Mouse (Mus musculus) cortical plate, adult 2 months (tissue): ENCODE measurements around the gene Ubtd2. TPM values are rescaled to one million over a fixed set of nuclear protein-coding genes. Genes with fewer than 3 reads are reported as not detected.
A peak's percentile ranks its signal among the peaks of the same experiment; 100 is the strongest.

Experiments
- H3K27ac ChIP-seq: fragments of 200-500 bp; 2 replicates; pipeline ENCODE4 v1.5.1; 2012; ENCODE audit warnings: low read length, control low read depth, inconsistent platforms; ENCODE audit not compliant: insufficient read depth
- H3K4me1 ChIP-seq: fragments of 200-500 bp; 2 replicates; pipeline ENCODE4 v1.6.1; 2011; ENCODE audit warnings: low read length; ENCODE audit not compliant: control insufficient read depth, insufficient read depth
- H3K4me3 ChIP-seq: fragments of 200-500 bp; 2 replicates; pipeline ENCODE4 v1.5.1; 2011; ENCODE audit warnings: mild to moderate bottlenecking, low read length, control low read depth; ENCODE audit not compliant: insufficient read depth
- CTCF ChIP-seq: fragments of 200-500 bp; IDR thresholded peaks from 2 replicates; pipeline ENCODE4 v1.5.1; 2011; ENCODE audit warnings: mild to moderate bottlenecking, control low read depth, low read length; ENCODE audit not compliant: insufficient read depth; ENCODE audit errors: extremely low read depth
- POLR2A ChIP-seq: fragments of 200-500 bp; IDR thresholded peaks from 2 replicates; pipeline ENCODE4 v1.6.1; 2011; ENCODE audit warnings: mild to moderate bottlenecking, low read length, control low read depth; ENCODE audit not compliant: insufficient read depth; ENCODE audit errors: extremely low read depth
- polyA plus RNA-seq: library from polyadenylated mRNA; depleted of rRNA; stranded (reverse); fragments of >200 nt; gene quantifications from 2 replicates; pipeline ENCODE4 v1.2.3, GENCODE M21; 2012

Gene Ubtd2
- polyA plus RNA-seq, 1 experiment: 31.8 TPM

DNA sequence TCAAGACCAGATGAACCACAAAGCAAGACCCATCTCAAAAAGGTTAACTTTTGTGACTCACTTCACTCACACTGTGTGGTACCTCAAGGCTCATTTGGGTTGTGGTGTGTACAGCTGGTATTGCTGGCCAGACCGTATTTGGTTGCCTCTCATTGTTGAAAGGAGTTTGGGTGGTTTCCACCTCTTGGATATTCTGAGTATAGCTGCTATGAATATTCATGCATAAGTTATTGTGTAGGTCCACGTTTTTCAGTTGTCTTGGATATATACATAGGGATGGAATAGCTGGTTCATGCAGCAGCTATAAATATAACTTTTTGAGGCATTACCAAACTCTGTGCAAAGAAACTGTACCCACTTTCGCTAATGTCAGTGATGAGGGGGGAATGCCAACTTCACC lies 12.6 kb upstream of the Ubtd2 start:
- Histone ChIP-seq H3K27ac (no peak overlapping the region), H3K4me1 (no peaks in the 10 kb centered on the region), H3K4me3 (no peak overlapping the region)
- TF ChIP-seq POLR2A (no peak), CTCF (no peak)

DNA sequence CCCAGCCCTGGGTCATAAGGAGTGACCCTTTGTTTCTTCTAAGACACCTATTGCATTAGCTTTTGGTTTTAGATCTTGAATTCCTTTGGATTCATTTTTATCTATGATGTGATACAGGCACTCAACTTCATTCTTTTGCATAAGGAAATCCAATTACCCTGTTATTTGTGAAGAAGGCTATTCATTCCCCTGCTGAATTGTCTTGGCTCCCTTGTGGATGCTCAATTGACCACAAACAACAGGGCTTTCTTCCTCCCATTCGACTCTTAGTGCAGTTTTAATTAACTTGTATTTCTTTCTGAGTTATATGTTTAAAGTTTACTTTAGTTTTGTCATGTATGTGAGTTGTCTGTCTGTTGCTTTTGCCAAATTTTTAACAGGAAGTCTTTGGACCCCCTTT lies 10.9 kb upstream of the Ubtd2 start:
- TF ChIP-seq CTCF (no peak), POLR2A (no peak)
- Histone ChIP-seq H3K4me3 (no peak overlapping the region), H3K27ac (no peak overlapping the region), H3K4me1 (no peaks in the 10 kb centered on the region)

DNA sequence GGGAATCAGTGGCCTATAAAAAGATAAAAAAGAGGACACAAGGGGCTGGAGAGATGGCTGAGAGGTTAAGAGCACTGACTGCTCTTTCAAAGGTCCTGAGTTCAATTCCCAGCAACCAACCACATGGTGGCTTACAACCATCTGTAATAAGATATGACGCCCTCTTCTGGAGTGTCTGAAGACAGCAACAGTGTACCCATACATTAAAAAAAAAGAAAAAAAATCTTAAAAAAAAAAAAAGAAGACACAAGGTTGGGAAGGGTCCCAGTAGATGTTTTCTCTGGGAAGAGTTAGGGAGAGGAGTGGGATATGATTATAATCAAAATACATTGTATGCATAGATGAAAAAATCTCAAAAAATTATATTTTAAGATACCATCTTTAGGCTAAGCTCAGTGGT lies 10.0 kb upstream of the Ubtd2 start:
- TF ChIP-seq CTCF: no peak
- Histone ChIP-seq H3K27ac (no peak overlapping the region), H3K4me1 (no peaks in the 10 kb centered on the region), H3K4me3 (no peak overlapping the region)

DNA sequence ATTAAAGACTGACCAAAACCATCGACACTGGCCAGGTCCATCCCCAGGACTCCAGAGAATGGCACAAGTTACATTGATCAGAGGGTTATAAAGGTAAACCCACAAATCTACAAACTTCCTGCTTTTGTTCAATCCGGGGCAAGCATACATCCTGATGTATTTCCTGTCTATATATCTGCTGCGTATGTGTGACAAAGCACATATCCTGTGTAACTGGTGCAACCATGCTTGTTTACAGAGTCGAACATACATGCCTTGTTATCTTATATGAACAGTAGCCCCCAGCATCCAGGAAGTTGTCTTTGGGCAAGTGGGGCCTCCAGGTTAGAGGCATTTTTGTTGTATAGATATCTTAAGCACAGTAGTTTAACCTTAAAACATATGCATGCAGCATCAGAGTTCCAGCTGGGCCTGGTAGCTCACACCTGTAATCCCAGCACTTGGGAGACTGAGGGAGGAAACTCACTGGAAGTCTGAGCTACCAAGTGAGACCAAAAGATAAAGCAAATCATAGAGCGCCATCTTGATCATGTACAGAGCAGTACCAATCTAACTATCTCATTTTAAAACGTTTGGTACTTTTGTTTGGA lies 9.4 kb upstream of the Ubtd2 start:
- H3K27ac ChIP-seq: no peak overlapping the region
- H3K4me3 ChIP-seq: no peak overlapping the region
- no peaks in the 10 kb centered on the region for H3K4me1 ChIP-seq
- no peak for TF ChIP-seq CTCF
- no peak for TF ChIP-seq POLR2A

DNA sequence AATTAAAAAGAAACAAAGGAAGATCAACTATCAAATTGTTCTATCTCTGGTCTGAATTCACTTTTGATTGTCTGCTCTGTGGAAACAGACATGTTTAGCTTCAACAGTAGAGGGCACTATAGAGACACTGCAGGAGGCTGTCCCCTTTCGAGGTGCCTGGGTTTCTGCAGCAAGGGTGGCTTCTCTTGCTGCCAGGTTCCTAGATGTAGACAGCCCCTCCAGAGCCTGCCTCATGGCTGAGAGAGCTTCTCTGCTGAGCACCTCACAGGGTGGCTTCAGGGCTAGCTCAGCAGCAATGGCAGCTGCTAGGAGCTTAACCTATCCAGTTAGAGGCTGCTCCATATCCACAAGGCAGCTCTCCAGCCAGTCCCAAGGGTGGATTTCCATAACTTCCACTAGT lies 5.0 kb upstream of the Ubtd2 start:
- Histone ChIP-seq H3K4me3 (no peak overlapping the region), H3K27ac (no peak overlapping the region), H3K4me1 (no peaks in the 10 kb centered on the region)
- TF ChIP-seq POLR2A (no peak), CTCF (peak; percentile 81)

DNA sequence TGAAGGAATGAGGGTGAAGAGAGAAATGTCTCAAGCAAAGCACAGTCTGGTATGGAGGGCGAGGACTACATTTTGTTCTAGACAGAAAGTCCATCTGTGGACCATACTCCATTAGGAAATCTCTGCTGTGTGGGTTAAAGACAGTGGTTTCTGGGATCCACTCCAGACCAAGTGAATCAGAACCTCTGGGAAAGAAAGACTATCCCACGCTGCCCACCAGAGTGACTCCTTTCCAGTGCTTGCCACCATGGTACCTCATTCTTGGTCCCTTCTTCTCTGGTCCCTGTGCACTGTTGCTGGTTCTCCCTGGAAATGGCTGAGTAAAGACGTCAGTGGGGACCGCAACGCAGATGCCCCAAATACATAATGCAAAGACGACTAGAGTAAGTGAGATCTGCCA lies 3.9 kb upstream of the Ubtd2 start:
- no peak for TF ChIP-seq CTCF
- no peak for TF ChIP-seq POLR2A
- no peak overlapping the region for H3K27ac ChIP-seq
- no peaks in the 10 kb centered on the region for H3K4me1 ChIP-seq

DNA sequence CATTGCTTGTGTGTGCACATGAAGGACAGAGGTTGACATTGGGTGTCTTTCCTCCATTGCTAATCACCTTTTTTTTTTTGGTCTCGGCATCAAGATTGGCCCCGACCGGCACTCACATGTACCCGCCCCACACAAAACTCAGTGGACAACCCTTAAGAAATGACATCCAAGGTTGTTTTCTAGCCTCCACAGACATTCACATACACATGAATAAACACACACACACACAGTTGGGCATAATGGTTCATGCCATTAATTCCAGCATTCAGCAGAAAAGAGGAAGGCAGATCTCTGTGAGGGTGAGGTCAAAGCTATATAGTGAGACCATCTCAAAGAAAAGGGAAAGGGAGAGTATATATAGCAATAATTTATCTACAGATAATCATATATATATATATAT lies 2.4 kb upstream of the Ubtd2 start:
- no peak for TF ChIP-seq POLR2A
- no peak for TF ChIP-seq CTCF
- peaks cover 1% of the 10 kb centered on the region; the same call in 1 of the 2 replicates for H3K4me1 ChIP-seq
- H3K4me3 ChIP-seq: no peak overlapping the region
- no peak overlapping the region for H3K27ac ChIP-seq

More for the DNA sequence above, 3.9 kb upstream of the Ubtd2 start:
- H3K4me3 ChIP-seq: no peak overlapping the region

DNA sequence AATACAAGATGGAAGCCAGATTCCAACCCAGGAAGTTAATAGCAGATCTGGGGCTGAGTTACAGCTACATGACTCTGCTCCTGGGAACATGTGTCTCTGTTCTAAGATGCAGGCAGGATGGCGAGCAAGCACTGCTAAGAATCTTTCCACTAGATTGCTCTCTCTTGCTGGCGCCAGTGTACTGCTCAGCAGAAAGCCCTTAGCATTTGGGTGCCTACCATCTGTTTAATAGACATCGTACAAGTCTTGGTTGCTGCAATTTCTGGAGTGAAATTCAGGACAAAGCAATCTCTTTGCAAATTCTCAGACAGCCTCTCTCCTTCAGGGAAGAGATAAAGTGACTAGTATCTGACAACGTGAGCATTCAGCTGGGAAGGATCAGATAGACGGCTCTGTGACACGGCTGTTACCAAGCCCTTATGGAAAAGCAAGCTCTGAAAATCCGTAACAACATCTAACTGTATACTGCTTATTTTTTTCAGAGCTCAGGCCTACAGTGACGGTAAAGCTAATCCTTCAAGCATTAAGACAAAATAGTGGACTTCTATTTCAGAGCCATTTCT lies 1.7 kb upstream of the Ubtd2 start:
- no peak overlapping the region for H3K4me3 ChIP-seq
- H3K4me1 ChIP-seq: peaks cover 1% of the 10 kb centered on the region; the same call in 1 of the 2 replicates
- 0 out of 2 replicates have a peak overlapping the region, but pooled peaks have one; percentile 25 for H3K27ac ChIP-seq
- TF ChIP-seq CTCF: no peak
- TF ChIP-seq POLR2A: no peak

DNA sequence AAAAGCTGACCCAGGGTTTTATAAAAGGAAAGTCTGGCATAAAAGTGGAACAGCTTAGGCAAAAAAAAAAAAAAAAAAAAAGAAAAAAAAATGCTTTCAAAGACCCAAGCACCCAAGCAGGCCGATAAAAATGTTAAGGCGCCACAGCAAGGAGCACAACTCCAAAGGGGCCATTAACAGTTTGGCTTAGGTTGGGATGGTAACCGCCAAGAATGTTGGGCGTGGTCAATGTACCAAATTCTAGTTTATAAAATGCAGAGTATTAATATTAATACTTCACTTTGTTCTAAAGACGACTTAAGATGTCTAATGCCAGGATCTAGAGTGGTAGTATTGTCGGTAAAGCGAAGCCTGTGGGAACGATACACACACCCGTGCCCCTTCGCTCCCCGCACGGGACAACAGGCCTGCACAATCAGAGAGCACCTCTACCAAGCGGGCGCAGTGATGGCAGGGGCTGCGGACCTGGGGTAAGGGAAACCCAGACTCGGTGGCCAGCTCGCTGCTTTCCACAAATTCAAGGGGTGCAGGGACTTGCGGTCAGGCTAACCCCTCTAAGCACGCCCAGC lies 855 bp upstream of the Ubtd2 start:
- peak overlapping the region; percentile 43; the same call in 1 of the 2 replicates for H3K27ac ChIP-seq
- peak overlapping the region; percentile 85 for H3K4me3 ChIP-seq
- TF ChIP-seq POLR2A (no peak), CTCF (no peak)
- peaks cover 1% of the 10 kb centered on the region; the same call in 1 of the 2 replicates for H3K4me1 ChIP-seq

DNA sequence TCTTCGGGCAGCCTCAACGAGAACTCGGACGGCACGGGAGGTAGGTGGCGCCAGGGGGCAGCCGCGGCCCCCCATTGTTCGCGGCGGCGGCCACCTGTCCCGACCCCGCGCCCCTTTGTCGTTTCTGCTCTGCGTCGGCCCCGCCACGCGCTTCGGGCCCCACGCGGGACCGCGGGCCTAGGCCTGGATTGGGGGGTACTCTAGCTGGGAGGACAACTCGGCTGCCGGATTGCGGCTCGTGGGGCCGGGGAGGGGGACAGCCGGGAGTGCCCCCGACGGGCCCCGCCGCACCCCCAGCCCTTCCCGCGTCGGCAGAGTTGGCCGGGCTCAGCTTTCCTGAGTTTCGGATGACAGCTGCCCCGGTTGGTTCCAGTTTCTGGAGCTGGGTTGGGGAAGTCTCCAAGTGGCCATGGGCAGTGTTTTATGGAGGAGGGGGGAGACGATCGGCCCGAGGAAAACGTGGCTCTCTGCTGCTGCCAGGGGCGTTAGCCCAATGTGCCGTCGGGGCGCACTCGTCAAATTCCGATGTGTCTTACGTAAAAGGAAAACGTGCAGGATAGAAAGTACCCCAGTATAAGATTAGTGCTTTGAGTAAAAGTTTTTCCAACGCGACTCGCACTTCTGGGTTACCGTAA lies 454 bp downstream of the Ubtd2 start:
- Histone ChIP-seq H3K27ac (peak overlapping the region; percentile 96), H3K4me1 (peaks cover 1% of the 10 kb centered on the region; the same call in 1 of the 2 replicates), H3K4me3 (peak overlapping the region; percentile 85)
- TF ChIP-seq POLR2A (no peak), CTCF (no peak)
